Mouse (Mus musculus): Measurements from ENCODE around the gene Clasrp. TPM values are rescaled to one million over a fixed set of nuclear protein-coding genes. Genes with fewer than 3 reads are reported as not detected.

Clasrp gene
- polyA plus RNA-seq, 2 experiments, result 7.5 to 21.3 TPM

DNA sequence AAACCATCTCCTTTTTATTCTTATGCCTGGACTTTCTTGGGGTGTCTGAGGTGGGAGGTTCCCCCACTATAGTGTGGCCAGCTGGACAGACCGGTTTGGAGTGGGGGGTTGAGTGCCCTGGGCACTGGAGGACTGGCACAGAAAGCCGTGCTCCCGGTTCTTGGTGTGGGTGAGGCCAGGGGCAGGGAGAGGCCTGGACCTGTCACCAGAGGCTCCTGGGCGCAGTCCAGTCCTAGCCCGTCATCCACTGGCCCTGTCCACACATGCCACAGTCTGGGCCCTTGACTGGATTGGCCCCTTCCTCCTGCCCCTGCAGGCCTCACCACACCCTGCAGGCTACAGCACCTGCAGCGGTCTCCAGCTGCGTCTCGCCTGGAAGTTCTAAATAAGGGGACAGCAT is 23.7 kb downstream of the Clasrp start:
- 79% methylated on average over 8 of the region's 8 CpGs for WGBS (ENCODE audit: insufficient replicate concordance)
- Histone ChIP-seq H3K36me3 (replicated peaks; ENCODE audit: control insufficient read depth, insufficient read depth, low read depth) (peaks cover 11% of the 10 kb centered on the region), H3K27ac (no peak overlapping the region), H3K4me1 (replicated peaks; ENCODE audit: control insufficient read depth in 2 of 2, insufficient read depth in 2 of 2, low read length in 1 of 2) (peaks cover 19 to 20% of the 10 kb centered on the region in 2 experiments), H3K9ac (replicated peaks) (no peak overlapping the region), H3K9me3 (ENCODE audit: control insufficient read depth, low read length) (no peaks in the 10 kb centered on the region), H3K4me2 (ENCODE audit: low read depth) (no peak overlapping the region), H3K27me3 (ENCODE audit: control insufficient read depth, insufficient read depth, low read length) (no peaks in the 10 kb centered on the region; the same call in 1 of the 2 replicates), H3K4me3 (ENCODE audit: insufficient read depth in 1 of 2, low read depth in 2 of 2, low read length in 2 of 2) (no peak overlapping the region)
- ATAC-seq (ENCODE audit: insufficient read depth) (no peak), DNase-seq (ENCODE audit: low read depth in 3 of 3, low spot score in 3 of 3) (no peak)
- TF ChIP-seq CTCF (IDR thresholded peaks at IDR 0.05; ENCODE audit: low read depth), result no peak
- TF ChIP-seq EP300 (IDR thresholded peaks at IDR 0.05; ENCODE audit: low read depth), result no peak

DNA sequence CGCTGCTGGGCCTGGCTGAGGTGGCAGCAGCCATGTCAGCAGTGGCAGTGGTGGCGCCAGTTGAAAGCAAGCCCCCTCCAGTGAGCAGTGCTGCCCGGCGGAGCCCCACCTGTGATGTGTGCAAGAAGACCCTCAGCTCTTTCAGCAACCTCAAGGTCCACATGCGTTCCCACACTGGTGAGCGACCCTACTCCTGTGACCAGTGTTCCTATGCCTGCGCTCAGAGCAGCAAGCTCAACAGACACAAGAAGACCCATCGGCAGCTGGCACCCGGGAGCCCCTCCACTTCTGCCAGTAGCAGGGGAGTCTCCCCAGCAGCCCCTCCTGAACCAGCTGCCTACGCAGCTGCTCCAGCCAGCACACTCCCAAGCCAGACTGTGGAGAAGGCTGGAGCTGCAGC is 24.5 kb downstream of the Clasrp start:
- Histone ChIP-seq H3K4me1 (replicated peaks; ENCODE audit: control insufficient read depth in 2 of 2, insufficient read depth in 2 of 2, low read length in 1 of 2) (peaks cover 26 to 27% of the 10 kb centered on the region in 2 experiments), H3K36me3 (replicated peaks; ENCODE audit: control insufficient read depth, insufficient read depth, low read depth) (peaks cover 7% of the 10 kb centered on the region), H3K9me3 (ENCODE audit: control insufficient read depth, low read length) (no peaks in the 10 kb centered on the region), H3K4me3 (ENCODE audit: insufficient read depth in 1 of 2, low read depth in 2 of 2, low read length in 2 of 2) (no peak overlapping the region), H3K4me2 (ENCODE audit: low read depth) (no peak overlapping the region), H3K27me3 (ENCODE audit: control insufficient read depth, insufficient read depth, low read length) (no peaks in the 10 kb centered on the region; the same call in 1 of the 2 replicates), H3K9ac (replicated peaks) (no peak overlapping the region), H3K27ac (no peak overlapping the region)
- TF ChIP-seq EP300 (IDR thresholded peaks at IDR 0.05; ENCODE audit: low read depth) (no peak), CTCF (IDR thresholded peaks at IDR 0.05; ENCODE audit: low read depth) (no peak)
- 86% methylated on average over 10 of the region's 10 CpGs for WGBS (ENCODE audit: insufficient replicate concordance)
- DNase-seq (ENCODE audit: low read depth in 3 of 3, low spot score in 3 of 3) (no peak), ATAC-seq (ENCODE audit: insufficient read depth) (no peak)

DNA sequence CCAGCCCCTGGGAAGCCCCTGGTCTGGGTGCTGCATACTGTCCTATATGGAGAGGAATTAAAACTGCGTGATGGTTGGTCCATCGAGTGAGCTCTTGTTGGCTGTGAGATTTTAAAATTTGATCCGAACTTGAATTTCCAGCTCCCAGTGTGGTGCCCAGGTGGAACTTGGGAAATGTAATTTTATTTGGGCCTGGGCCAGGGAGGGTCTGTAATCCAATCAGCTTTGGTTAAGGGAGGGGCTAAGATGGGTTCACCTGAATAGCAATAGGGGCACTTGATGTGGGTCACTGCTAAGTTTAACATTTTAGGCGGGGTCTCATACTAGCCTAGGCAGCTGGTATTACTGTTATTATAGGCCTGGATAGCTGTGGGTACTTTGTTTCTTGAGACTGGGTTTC is 25.9 kb downstream of the Clasrp start:
- no peak overlapping the region for H3K27ac ChIP-seq

DNA sequence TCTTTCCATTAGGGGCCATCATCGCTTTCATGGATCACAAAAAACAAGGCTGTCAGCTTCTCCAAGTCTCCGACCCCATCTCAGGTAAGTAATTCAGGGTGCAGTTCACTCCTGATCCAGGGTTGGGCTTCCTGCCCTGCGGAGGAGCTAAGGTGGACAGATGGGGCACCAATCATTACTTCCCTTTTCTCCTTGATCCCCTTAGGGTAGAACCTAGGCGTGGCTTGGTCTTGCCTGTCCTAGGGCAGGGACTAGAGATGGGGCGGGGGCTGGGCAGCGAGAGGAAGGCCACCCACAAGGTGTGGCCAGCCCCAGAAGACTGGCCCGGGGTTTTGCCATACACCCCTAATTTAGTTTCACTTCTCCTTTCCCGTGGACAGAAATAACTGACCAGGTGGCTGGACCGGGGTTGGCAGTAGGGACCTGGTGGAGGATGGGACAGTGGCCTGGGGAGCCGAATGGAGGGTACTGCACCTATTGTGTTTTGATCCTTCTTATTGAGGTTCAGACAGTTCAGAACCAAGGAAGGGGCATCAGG is 26.3 kb downstream of the Clasrp start:
- Histone ChIP-seq H3K4me3 (ENCODE audit: insufficient read depth in 1 of 2, low read depth in 2 of 2, low read length in 2 of 2) (peak overlapping the region; percentile 31 to 56), H3K4me1 (replicated peaks; ENCODE audit: control insufficient read depth in 2 of 2, insufficient read depth in 2 of 2, low read length in 1 of 2) (peaks cover 28 to 30% of the 10 kb centered on the region in 2 experiments), H3K4me2 (ENCODE audit: low read depth) (peak overlapping the region; percentile 85), H3K27ac (no peak overlapping the region), H3K27me3 (ENCODE audit: control insufficient read depth, insufficient read depth, low read length) (no peaks in the 10 kb centered on the region; the same call in 1 of the 2 replicates), H3K9ac (replicated peaks) (peak overlapping the region; percentile 58), H3K36me3 (replicated peaks; ENCODE audit: control insufficient read depth, insufficient read depth, low read depth) (no peaks in the 10 kb centered on the region; the same call in 1 of the 2 replicates), H3K9me3 (ENCODE audit: control insufficient read depth, low read length) (no peaks in the 10 kb centered on the region)
- no peak for DNase-seq (ENCODE audit: low read depth in 3 of 3, low spot score in 3 of 3)
- WGBS (ENCODE audit: insufficient replicate concordance), result 8% methylated on average over 10 of the region's 10 CpGs
- TF ChIP-seq EP300 (IDR thresholded peaks at IDR 0.05; ENCODE audit: low read depth) (no peak), CTCF (IDR thresholded peaks at IDR 0.05; ENCODE audit: low read depth) (no peak)
- ATAC-seq (ENCODE audit: insufficient read depth), result no peak

More for the DNA sequence above, 25.9 kb downstream of the Clasrp start:
- Histone ChIP-seq H3K27me3 (ENCODE audit: control insufficient read depth, insufficient read depth, low read length) (no peaks in the 10 kb centered on the region; the same call in 1 of the 2 replicates), H3K4me2 (ENCODE audit: low read depth) (peak overlapping the region; percentile 85), H3K9ac (replicated peaks) (no peak overlapping the region; the same call in 1 of the 2 replicates), H3K36me3 (replicated peaks; ENCODE audit: control insufficient read depth, insufficient read depth, low read depth) (no peaks in the 10 kb centered on the region; the same call in none of the 2 replicates), H3K4me1 (replicated peaks; ENCODE audit: control insufficient read depth in 2 of 2, insufficient read depth in 2 of 2, low read length in 1 of 2) (peaks cover 28 to 30% of the 10 kb centered on the region in 2 experiments), H3K9me3 (ENCODE audit: control insufficient read depth, low read length) (no peaks in the 10 kb centered on the region), H3K4me3 (ENCODE audit: insufficient read depth in 1 of 2, low read depth in 2 of 2, low read length in 2 of 2) (no peak overlapping the region)
- DNase-seq (ENCODE audit: low read depth in 3 of 3, low spot score in 3 of 3) (no peak), ATAC-seq (ENCODE audit: insufficient read depth) (no peak)
- TF ChIP-seq CTCF (IDR thresholded peaks at IDR 0.05; ENCODE audit: low read depth) (no peak), EP300 (IDR thresholded peaks at IDR 0.05; ENCODE audit: low read depth) (no peak)
- WGBS (ENCODE audit: insufficient replicate concordance), result 57% methylated on average over 4 of the region's 4 CpGs

DNA sequence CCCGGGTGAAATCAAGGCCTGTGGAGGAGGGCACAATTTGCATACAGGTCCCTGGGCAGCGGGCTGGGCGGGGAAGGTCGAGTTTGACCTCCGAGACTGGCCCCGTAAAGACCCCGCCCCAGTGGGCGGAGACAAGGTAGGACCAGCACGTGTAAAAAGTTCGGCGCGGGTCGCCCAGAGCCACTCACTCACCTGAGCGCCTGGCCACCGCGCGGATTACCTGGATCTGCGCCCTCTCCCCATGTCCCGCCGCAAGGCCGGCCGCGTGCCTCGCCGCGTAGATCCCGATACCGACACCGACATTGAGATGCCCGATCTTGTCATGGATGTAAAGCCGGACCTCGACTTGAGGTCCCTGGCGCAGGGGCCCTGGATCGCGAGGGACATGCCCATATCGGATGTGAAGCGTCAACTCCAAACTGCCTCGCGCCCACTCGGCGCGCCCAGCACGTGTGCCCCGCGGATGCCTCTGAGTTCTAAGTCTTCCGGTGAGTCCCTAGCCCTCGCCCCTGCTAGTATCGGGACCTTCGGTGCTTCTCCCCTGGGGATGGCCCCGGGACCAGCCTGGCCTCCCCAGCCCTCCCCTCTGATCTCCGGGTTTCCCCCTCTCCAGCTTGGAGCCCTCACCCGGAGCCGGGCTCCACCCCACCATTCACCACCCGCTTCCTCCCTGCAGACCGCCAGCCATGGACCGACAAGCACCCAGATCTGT is 27.0 kb downstream of the Clasrp start, which contains the start of the genes Zfp296 and Gemin7:
Gene Zfp296, plus strand, starts transcription at position 147 of the 712 bp plus-strand sequence.
Gene Gemin7, minus strand, starts transcription at position 455 of the 712 bp plus-strand sequence.
- Histone ChIP-seq H3K9ac (replicated peaks) (peak within 1 kb of the TSS; percentile 58), H3K36me3 (replicated peaks; ENCODE audit: control insufficient read depth, insufficient read depth, low read depth) (no peaks in the 10 kb centered on the region; the same call in 1 of the 2 replicates), H3K27me3 (ENCODE audit: control insufficient read depth, insufficient read depth, low read length) (no peaks in the 10 kb centered on the region; the same call in 1 of the 2 replicates), H3K4me3 (ENCODE audit: insufficient read depth in 1 of 2, low read depth in 2 of 2, low read length in 2 of 2) (peak within 1 kb of the TSS; percentile 31 to 56), H3K9me3 (ENCODE audit: control insufficient read depth, low read length) (no peaks in the 10 kb centered on the region), H3K4me1 (replicated peaks; ENCODE audit: control insufficient read depth in 2 of 2, insufficient read depth in 2 of 2, low read length in 1 of 2) (peaks cover 29 to 34% of the 10 kb centered on the region in 2 experiments), H3K27ac (no peak within 1 kb of the TSS), H3K4me2 (ENCODE audit: low read depth) (peak within 1 kb of the TSS; percentile 85)
- TF ChIP-seq CTCF (IDR thresholded peaks at IDR 0.05; ENCODE audit: low read depth), result no peak
- under 1% methylated on average over 56 of the region's 56 CpGs for WGBS (ENCODE audit: insufficient replicate concordance)
- ATAC-seq (ENCODE audit: insufficient read depth) (no peak), DNase-seq (ENCODE audit: low read depth in 3 of 3, low spot score in 3 of 3) (no peak)
